Mouse (Mus musculus): ENCODE results near the gene Sucla2. TPM values are rescaled to one million over a fixed set of nuclear protein-coding genes. Genes with fewer than 3 reads are reported as not detected.
A peak's percentile ranks its signal among the peaks of the same experiment; 100 is the strongest.
"Not testable (repeated sequence)": the region's sequence is repeated elsewhere in the genome, so short reads cannot be mapped to it uniquely, and the experiment has no call there.

Gene Sucla2
- polyA plus RNA-seq, 1 experiment, result 18.1 TPM

DNA sequence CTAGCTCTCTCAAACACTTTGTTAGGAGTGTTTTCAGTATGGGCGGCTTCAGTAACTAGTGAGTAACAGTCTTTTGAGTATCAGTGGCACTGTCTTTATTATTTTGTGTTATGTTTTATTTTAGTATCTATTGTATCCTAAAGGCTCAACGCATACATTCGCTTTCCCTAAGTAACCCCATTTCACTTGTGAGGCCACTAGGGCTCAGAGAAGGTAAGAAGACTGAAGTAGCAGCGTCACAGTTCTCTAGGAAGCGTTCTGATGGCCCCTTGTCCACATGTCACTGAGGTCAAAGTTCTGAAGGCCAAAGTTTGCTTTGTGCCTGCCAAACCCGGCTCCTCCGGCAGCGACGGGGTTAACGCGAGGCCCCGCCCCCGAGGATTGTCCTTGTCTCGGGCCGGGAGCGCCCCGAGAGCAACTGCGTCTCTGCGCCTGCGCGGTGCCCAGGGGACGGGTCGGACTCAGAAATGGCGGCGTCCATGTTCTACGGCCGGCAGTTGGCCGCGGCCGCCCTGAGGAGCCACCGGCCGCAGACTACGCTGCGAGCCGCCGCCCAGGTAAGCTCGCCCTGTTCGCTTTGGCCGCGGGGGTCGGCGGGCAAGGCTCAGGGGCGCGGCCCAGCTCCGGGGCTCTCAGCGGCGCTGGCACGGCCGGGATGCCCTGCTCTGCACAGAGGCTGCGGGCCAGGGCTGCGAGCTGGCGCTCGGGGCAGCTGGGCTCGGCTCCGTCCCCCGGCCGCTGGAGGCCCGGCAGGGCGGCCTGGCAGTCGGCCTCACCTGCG, 27.4 kb downstream of the Sucla2 start:
- DNase-seq, result peak; percentile 97
- TF ChIP-seq CTCF (IDR thresholded peaks at IDR 0.05; ENCODE audit: borderline replicate concordance, control insufficient read depth, extremely low read depth, insufficient read depth, low read length, poor library complexity), result peak; percentile 55; the same call in 1 of the 2 replicates
- 0 out of 2 replicates have a peak, but pooled peaks have one; percentile 57 for TF ChIP-seq POLR2A (IDR thresholded peaks at IDR 0.05; ENCODE audit: control insufficient read depth, extremely low read depth, insufficient read depth, low read length, poor library complexity)
- 5% methylated on average over 61 of the region's 61 CpGs for WGBS
- Histone ChIP-seq H3K4me3 (ENCODE audit: control insufficient read depth, insufficient read depth, low read length) (peak overlapping the region; percentile 97), H3K4me1 (replicated peaks; ENCODE audit: control insufficient read depth, insufficient read depth, low read length) (no peaks in the 10 kb centered on the region; the same call in 1 of the 2 replicates), H3K27me3 (ENCODE audit: control insufficient read depth, insufficient read depth, low read length) (no peaks in the 10 kb centered on the region), H3K27ac (ENCODE audit: control insufficient read depth, insufficient read depth, low read length) (no peak overlapping the region), H3K36me3 (ENCODE audit: control insufficient read depth, insufficient read depth, low read length) (no peaks in the 10 kb centered on the region)

DNA sequence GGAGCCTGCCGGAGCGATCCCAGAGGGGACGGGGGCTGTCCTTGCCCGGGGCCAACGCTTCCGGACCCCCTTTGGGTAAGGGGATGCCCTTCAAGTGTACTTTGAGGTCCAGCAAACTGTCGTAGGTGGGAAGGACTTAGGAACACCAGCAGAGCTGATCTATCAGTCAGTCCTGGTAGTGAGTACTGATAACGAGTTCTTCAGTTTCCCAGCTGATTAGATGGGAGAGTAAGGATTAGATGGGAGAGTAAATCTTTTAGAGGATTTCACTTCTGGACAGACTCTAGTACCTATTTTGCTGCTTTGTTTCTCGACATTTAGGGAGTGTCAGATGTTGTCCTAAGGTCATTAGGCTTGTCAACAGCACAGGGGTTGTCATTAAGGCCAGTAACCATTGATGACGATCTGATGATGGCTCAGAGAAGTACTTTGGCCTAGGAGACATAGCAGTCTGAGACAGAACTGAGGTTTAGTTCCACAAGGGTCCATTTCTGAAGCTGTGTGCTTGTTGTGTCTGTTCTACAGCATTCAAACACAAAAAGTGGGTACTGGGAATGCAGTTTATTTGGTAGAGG, 28.1 kb downstream of the Sucla2 start:
- H3K4me3 ChIP-seq (ENCODE audit: control insufficient read depth, insufficient read depth, low read length), result peak overlapping the region; percentile 97
- no peak for DNase-seq
- H3K36me3 ChIP-seq (ENCODE audit: control insufficient read depth, insufficient read depth, low read length), result no peaks in the 10 kb centered on the region
- no peaks in the 10 kb centered on the region for H3K27me3 ChIP-seq (ENCODE audit: control insufficient read depth, insufficient read depth, low read length)
- no peak overlapping the region for H3K27ac ChIP-seq (ENCODE audit: control insufficient read depth, insufficient read depth, low read length)
- no peak for TF ChIP-seq CTCF (IDR thresholded peaks at IDR 0.05; ENCODE audit: borderline replicate concordance, control insufficient read depth, extremely low read depth, insufficient read depth, low read length, poor library complexity)
- TF ChIP-seq POLR2A (IDR thresholded peaks at IDR 0.05; ENCODE audit: control insufficient read depth, extremely low read depth, insufficient read depth, low read length, poor library complexity), result no peak
- no peaks in the 10 kb centered on the region; the same call in 1 of the 2 replicates for H3K4me1 ChIP-seq (replicated peaks; ENCODE audit: control insufficient read depth, insufficient read depth, low read length)
- WGBS, result 3% methylated on average over 10 of the region's 10 CpGs

DNA sequence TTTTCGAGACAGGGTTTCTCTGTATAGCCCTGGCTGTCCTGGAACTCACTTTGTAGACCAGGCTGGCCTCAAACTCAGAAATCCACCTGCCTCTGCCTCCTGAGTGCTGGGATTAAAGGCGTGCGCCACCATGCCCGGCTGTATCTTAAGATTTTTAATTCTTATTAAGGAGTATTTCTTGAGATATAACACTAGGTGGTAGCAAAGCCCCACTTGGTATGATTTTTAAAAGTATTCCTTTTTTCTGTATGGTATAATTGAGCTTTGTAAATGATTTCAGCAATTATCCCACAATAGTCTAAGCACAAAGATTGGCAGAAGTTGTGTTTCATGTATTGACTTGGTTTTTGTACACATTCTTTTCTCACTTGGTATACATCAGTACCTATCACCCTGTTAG, 44.7 kb downstream of the Sucla2 start:
- peaks cover 20% of the 10 kb centered on the region for H3K36me3 ChIP-seq (ENCODE audit: control insufficient read depth, insufficient read depth, low read length)
- not testable (repeated sequence) for H3K27ac ChIP-seq (ENCODE audit: control insufficient read depth, insufficient read depth, low read length); H3K4me3 ChIP-seq (ENCODE audit: control insufficient read depth, insufficient read depth, low read length); H3K4me1 ChIP-seq (replicated peaks; ENCODE audit: control insufficient read depth, insufficient read depth, low read length); DNase-seq; H3K27me3 ChIP-seq (ENCODE audit: control insufficient read depth, insufficient read depth, low read length)
- 89% methylated on average over 4 of the region's 4 CpGs for WGBS

DNA sequence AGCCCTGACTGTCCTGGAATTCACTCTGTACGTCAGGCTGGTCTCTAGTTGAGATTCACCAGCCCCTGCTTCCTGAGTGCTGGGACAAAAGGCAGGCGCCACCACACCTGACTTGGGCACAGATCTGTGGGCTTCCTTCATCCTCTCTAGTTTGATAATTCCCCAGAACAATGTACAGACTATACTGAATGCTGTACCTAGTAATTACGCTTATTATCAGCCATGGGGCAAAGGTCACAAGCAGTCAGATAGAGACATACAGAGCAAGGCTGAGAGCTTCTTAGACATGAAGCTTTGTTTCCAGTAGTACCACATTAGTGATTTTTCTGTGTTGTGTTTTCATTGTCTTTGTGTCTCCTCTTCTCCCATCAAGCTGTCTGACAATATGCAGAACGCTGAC, 46.0 kb downstream of the Sucla2 start:
- no peak for TF ChIP-seq POLR2A (IDR thresholded peaks at IDR 0.05; ENCODE audit: control insufficient read depth, extremely low read depth, insufficient read depth, low read length, poor library complexity)
- no peak for TF ChIP-seq CTCF (IDR thresholded peaks at IDR 0.05; ENCODE audit: borderline replicate concordance, control insufficient read depth, extremely low read depth, insufficient read depth, low read length, poor library complexity)
- DNase-seq, result no peak
- H3K36me3 ChIP-seq (ENCODE audit: control insufficient read depth, insufficient read depth, low read length), result peaks cover 23% of the 10 kb centered on the region
- 93% methylated on average over 4 of the region's 4 CpGs for WGBS
- no peak overlapping the region for H3K27ac ChIP-seq (ENCODE audit: control insufficient read depth, insufficient read depth, low read length)
- no peaks in the 10 kb centered on the region for H3K27me3 ChIP-seq (ENCODE audit: control insufficient read depth, insufficient read depth, low read length)
- H3K4me1 ChIP-seq (replicated peaks; ENCODE audit: control insufficient read depth, insufficient read depth, low read length), result no peaks in the 10 kb centered on the region
- no peak overlapping the region for H3K4me3 ChIP-seq (ENCODE audit: control insufficient read depth, insufficient read depth, low read length)

DNA sequence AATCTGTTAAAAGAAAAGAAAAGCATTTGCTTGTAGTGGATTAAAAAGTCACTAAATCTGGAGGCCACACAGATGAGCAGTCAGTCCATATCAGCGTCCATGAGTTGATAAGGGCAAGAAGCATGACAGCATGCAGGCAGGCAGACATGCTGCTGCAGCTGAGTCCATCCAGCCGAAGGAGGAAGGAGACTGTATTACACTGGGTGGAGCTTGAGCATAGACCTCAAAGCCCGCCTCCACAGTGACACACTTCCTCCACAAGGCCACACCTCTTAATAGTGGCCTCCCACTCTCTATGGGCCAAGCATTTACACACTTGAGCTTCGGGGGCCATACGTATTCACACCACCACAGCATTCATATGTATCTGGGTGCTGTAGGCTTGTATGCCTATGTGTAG, 48.9 kb downstream of the Sucla2 start:
- TF ChIP-seq CTCF (IDR thresholded peaks at IDR 0.05; ENCODE audit: borderline replicate concordance, control insufficient read depth, extremely low read depth, insufficient read depth, low read length, poor library complexity) (no peak), POLR2A (IDR thresholded peaks at IDR 0.05; ENCODE audit: control insufficient read depth, extremely low read depth, insufficient read depth, low read length, poor library complexity) (no peak)
- no peaks in the 10 kb centered on the region for H3K4me1 ChIP-seq (replicated peaks; ENCODE audit: control insufficient read depth, insufficient read depth, low read length)
- WGBS, result 95% methylated on average over 5 of the region's 5 CpGs
- H3K27me3 ChIP-seq (ENCODE audit: control insufficient read depth, insufficient read depth, low read length), result no peaks in the 10 kb centered on the region
- H3K36me3 ChIP-seq (ENCODE audit: control insufficient read depth, insufficient read depth, low read length), result peaks cover 17% of the 10 kb centered on the region
- H3K4me3 ChIP-seq (ENCODE audit: control insufficient read depth, insufficient read depth, low read length), result no peak overlapping the region
- H3K27ac ChIP-seq (ENCODE audit: control insufficient read depth, insufficient read depth, low read length), result no peak overlapping the region
- DNase-seq, result no peak

DNA sequence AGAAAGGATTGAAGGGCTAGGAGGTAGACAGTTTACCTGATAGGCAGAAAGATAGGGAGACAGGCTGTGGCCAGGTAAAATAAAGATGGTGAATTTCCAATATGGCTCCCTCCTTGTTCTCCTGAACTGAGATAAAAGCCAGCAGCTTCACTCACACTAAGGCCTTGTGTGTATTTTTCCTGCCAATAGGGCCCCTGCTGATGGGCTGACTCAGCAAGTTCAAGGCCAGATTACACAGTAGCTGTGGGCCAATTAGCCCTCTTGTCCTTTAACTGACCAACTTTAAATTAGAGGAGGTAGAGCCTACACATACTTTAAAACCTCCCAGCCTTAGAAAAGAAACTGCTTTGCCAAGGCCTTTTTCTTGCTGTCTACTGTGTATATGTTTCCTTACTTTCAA, 51.2 kb downstream of the Sucla2 start:
- Histone ChIP-seq H3K4me3 (ENCODE audit: control insufficient read depth, insufficient read depth, low read length) (no peak overlapping the region), H3K27ac (ENCODE audit: control insufficient read depth, insufficient read depth, low read length) (no peak overlapping the region), H3K27me3 (ENCODE audit: control insufficient read depth, insufficient read depth, low read length) (no peaks in the 10 kb centered on the region), H3K36me3 (ENCODE audit: control insufficient read depth, insufficient read depth, low read length) (peaks cover 25% of the 10 kb centered on the region), H3K4me1 (replicated peaks; ENCODE audit: control insufficient read depth, insufficient read depth, low read length) (no peaks in the 10 kb centered on the region)
- DNase-seq, result no peak
- TF ChIP-seq CTCF (IDR thresholded peaks at IDR 0.05; ENCODE audit: borderline replicate concordance, control insufficient read depth, extremely low read depth, insufficient read depth, low read length, poor library complexity), result no peak
- TF ChIP-seq POLR2A (IDR thresholded peaks at IDR 0.05; ENCODE audit: control insufficient read depth, extremely low read depth, insufficient read depth, low read length, poor library complexity), result no peak
